Mouse (Mus musculus): Measurements from ENCODE around the gene Ndufab1.

GRCm38 (mm10) chr7:122046813-122047212 lies 54.9 kb downstream of the Ndufab1 start:
- no peak for TF ChIP-seq CTCF (IDR thresholded peaks at IDR 0.05; ENCODE audit: low read depth)
- peak; percentile 63 for TF ChIP-seq EP300 (IDR thresholded peaks at IDR 0.05; ENCODE audit: low read depth)
